Mouse (Mus musculus): ENCODE measurements at regions not wholly inside any gene's neighbourhood (a gene's known extent, or its start where the extent isn't known, plus 50 kb on each side); places are given as distances from the start of the nearest gene placed in this dataset.

DNA sequence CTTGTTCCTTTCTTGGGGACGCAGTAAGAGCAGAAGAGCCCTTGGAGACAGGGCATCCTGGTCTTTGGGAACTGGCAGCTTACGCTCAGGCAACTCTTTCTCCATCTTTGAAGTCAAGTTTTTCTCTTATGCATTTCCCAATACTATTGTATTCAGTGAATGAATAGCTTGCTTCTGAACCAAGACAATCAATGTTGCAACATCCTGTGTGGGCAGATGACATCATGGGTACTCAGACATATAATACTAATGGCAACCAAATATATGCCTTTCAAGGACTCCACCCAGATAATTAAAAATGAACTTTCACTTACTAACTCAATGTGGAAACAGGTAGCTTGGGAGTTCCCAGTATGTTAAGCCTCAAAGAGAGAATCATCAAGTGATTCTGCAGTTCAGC, 104.6 kb downstream of the Ngf start:
- DNase-seq (ENCODE audit: low spot score in 2 of 2), result no peak

DNA sequence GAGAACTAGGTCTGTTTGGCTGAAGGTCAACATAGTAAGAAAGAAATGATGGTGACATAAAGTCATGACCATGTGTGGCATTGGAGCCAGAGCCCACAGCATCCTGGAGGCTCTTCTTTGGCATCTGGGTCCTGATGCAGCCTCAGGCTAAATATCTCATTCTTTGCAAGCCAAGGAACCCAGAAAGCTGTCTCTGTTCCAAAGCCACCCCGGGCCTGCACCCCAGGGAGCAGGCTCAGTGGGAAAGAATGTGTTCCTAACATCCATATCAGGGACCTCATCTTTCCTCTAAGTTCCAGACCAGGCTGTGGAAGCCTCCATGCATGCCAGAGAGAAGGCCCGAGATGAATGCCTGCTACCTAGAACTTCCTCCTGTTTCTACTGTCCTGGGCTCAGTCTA, 107.2 kb downstream of the Ngf start:
- no peak for DNase-seq (ENCODE audit: low spot score in 2 of 2)

DNA sequence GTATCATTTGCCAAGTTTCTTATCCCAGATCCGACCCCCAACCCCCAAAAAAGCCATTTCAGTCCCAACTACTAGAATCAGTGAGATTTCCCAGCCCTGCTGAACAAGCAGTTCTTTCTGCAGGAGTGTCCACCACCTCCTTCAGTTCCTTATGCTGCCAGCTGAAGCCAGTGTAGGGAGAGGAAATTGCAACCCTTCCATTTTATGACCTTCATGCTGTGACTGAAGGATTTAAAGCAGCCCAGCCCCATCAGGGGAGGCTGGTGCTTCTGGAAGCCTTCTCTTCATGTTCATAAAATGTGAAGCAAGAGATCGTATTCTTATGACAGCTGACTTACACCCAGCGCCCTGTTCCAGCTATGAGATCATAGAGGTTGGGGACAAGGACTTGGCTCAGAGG, 112.1 kb downstream of the Ngf start:
- DNase-seq (ENCODE audit: low spot score in 2 of 2), result no peak

DNA sequence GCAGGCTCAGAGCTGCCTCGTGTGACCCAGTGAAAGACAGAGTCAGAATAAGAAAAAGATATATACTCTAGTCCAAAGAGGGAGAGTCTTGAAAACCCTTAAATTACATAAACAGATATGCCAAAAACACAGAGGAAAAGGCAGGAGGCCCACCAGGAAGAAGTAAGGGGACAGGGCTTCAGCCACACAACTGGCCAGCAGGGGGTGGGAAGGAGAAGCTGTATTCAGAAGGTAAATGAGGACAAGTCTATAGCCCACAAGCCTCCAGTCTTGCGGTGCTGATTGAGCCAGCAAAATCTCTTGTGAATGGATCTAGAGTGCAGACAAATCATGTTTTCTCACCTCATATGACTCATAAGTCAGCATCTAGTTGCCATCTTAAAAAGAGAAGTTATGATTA, 115.4 kb downstream of the Ngf start:
- DNase-seq (ENCODE audit: low spot score in 2 of 2), result no peak

DNA sequence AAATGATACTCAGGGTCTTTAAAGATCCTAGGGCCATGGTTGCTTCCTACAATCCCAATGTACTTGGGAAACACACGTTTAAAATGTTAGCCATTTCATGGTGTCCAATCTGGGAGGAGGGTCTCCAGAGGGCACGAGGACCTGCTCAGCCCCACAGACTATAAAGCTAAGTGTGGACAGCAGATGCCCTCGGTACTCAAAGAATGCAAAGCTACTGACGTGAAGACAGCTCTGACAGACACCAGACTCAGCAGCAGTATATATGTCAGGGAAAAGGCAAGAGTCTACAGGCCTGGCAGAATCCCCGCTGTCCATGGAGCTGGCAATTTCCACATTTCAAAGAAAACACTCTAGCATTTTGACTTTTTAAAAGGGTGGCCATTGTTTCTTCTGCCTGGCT, 116.5 kb downstream of the Ngf start:
- DNase-seq (ENCODE audit: low spot score in 2 of 2), result no peak

DNA sequence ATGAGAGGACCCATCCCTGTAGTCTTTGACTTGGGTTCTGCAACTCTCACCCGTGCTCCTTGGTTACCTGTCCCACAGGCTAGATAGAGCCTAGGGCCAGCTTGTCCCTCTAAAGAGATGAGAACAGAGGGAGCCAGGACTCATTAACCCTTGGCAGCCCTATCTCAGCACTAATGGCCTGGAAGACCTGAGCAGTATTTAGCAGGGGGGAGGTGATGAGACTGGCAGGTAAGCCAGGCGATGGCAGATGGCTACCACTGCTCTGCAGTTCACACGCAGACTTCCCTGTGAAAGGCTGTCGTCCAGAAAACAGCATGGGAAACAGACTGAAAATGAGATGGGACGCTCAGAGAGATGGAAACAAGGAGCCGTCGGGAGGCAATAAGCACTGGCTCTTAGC, 122.3 kb downstream of the Ngf start:
- no peak for DNase-seq (ENCODE audit: low spot score in 2 of 2)

DNA sequence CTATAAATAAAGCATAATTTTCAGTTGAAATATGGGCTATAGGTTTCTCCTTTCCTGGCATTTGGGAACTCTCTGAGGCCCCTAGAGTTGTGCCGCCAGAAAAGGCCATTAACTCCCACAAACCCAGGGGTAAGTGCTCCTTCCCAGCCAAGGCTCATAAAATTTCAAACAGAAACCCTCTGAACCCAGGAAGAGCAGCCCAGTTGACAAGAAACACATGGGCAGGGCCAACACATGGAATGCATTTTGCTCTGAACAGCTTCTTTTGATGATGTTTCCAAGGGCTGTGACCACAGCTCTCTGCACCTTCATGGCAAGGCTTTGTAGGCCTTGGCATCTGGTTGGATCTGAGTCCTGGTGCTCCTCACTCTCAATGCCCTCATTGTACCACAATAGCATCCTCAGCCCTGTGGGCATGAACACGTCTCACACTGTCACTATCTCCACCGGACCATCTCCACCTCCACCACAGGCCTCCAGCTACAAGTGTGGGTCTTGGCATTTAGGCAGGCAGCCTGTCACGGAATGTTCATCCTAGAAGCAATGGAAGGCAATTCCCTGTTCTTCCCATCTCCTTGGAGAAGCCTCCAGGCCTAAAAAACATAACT, 127.3 kb downstream of the Ngf start:
- DNase-seq (ENCODE audit: low spot score in 2 of 2), result no peak

DNA sequence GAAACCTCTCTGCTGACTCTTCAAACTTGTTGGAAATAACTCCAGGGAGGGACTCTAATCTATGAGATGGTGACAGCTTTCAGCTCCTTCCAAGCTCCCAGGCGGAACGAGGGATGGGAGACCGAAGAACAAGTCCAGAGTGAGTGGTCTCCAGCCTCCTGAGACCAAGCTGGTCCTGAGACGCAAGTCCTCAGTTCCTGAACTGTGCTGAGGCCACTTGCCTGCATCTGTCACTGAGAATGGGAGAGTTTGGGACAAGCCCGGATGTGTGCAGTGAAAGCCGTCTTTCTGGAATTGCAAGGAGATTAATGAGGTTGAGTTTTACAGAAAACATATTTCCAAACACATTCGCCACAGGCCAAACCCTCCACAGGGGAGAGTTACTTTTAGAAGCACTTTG, 129.3 kb downstream of the Ngf start:
- no peak for DNase-seq (ENCODE audit: low spot score in 2 of 2)

DNA sequence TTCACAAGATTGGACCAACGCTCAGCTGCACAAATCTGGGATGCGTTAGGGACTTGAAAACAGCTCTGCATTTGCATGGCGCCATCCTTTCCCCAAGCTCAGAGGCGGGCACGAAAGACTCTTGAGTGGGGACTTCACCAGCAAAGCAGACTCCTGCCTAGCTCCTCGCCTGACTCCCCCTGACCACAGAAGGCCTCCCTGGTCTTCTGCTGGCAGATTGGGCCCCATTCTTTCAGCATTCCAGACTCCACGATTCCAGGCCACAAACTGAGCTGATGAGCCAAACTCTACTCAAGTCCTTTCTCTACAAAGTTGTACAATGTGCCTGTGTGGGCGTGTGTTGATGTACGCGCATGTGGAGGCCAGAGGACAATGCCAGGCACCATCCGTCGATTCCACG, 131.6 kb upstream of the Tspan2 start:
- no peak for DNase-seq (ENCODE audit: low spot score in 2 of 2)

DNA sequence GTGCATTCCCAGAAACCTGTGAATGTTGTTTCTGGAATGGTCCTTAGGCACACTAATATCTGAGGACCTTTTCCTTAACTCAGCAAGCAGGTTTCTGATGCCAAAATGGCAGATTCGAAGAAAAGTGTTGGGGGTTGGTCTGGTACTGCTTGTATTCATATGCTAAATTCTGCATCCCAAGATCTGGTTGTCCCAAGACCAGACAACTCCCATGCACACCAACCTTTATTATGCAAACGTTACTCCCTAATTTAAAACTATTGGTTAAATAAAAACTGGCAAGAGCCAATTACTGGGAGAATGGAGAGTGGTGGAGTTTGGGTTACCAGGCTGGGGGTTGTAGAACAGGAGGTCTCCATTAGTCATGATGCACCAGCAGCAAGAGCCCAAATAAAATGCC, 129.0 kb upstream of the Tspan2 start:
- no peak for DNase-seq (ENCODE audit: low spot score in 2 of 2)

DNA sequence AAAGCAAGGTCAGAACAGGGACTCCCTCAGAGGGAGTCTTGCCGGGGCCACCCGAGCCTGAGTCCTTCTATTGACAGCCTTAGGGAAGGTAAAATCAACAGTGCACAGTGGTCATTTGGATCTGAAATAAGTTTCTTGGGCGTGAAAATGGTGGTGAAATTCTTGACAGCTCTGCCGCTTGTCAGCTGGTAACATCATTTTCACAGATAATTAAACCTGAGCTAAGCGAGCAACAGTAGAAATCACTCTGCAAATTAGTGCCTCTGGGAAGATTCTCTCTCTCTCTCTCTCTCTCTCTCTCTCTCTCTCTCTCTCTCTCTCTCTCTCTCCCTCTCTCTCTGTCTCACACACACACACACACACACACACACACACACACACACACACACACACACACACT, 123.4 kb upstream of the Tspan2 start:
- no peak for DNase-seq (ENCODE audit: low spot score in 2 of 2)

DNA sequence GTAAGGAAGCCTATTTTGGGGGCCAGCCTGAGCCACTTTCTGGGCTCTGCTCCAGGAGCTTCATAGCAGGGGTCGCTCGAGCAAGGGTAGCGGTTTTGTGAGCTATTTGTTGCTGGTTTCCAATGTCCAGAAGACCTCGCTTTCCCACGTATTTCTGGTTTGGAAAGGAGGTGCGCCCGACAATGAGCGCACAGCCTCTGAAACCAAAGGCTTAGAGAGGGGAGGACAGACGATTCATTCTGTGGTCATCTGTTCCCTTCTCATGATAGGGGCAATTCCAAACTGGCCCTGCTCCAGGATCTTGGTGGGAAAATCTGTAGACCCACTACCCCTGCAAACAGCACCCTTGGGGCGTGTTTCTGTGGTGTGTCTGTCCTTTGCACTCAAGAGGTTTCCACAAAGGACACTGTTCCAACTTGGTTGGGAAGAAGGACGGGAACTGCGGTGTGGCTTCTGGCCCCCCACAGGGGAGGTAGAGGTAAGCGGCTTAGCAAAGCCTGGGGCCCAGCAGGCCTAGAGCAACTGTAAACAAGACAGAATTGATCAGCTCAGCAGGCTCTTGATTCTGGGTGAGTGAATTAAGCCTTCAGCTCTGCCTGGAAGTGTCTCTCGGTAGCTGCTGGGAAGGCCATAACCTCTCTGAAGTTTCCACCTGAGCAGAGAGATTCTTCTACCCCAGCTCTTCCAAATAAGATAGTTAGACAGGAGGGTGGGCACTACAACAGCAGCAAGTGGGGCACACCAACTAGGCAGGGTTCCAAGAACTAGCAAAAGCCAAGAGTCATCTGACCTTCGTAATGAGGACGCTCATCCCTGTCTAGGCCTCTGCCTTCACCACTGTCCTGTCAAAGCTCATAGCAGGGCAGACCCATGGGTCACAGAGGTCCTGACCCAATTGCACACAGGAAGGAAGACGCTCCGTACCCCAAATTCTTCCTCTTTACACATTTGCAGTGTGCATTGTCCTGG, 122.6 kb upstream of the Tspan2 start:
- no peak for DNase-seq (ENCODE audit: low spot score in 2 of 2)

DNA sequence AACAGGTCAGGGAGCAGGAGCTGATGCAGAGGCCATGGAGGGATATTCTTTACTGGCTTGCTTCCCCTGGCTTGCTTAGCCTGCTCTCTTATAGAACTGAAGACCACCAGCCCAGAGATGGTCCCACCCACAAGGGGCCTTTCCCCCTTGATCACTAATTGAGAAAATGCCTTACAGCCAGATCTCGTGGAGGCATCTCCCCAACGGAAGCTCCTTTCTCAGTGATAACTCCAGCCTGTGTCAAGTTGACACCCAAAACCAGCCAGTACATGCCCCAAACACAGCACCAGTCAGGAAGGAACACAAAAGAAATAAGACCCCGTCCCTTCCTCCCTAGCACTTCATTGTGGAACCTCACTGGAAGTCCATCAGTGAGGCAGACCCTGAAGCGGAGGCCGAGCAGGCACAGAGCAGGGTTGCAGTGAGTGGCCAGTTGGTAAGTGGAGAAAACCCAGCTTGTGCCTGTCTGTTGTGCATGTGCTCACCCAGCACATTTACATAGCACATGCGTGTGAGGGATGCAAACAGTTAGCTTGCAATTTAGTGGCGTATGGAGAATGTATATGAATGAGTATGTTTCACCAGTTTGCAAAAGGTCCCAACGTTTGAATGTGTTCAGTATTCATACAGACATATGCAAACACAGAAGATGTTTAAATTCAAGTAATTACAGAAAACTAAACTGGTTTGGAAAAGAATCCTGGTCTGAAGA, 114.5 kb upstream of the Tspan2 start:
- no peak for DNase-seq (ENCODE audit: low spot score in 2 of 2)

DNA sequence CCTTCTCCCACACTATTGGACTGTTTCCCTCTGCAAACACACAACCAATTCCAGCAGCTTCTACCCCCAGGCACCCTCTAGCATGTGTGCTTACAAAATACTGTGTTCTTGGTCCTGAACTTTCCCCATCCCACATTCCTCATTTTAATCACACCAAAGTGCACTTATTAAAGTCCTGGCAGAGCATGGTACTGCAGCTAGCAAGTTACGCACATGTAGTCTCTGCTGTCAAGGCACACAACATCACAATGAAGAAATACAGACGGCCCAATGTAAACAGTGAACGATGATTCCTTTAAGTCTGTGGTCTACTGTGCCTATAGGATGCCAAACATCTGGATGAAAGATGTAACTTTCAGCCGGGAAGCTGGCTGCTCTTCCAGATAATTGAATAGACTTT, 98.3 kb upstream of the Tspan2 start:
- DNase-seq (ENCODE audit: low spot score in 2 of 2), result no peak

DNA sequence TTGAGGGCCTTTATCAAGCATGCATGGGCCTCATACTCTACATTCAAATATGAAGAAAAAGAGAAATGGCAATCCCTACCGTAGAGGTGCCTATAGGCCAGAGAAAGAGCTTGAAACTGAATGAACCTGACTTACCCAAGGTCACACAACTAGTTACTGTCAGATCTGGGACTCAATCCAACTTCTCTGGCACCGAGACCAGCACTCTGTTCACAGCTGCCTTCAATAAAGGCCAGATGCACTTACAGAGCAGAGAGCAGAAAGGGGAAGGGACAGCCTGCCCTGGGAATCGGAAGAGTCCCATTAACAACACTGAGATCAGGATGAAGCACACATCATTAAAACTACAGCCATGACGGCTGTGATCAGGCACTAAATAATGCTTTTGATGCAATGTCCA, 97.7 kb upstream of the Tspan2 start:
- DNase-seq (ENCODE audit: low spot score in 2 of 2), result no peak

DNA sequence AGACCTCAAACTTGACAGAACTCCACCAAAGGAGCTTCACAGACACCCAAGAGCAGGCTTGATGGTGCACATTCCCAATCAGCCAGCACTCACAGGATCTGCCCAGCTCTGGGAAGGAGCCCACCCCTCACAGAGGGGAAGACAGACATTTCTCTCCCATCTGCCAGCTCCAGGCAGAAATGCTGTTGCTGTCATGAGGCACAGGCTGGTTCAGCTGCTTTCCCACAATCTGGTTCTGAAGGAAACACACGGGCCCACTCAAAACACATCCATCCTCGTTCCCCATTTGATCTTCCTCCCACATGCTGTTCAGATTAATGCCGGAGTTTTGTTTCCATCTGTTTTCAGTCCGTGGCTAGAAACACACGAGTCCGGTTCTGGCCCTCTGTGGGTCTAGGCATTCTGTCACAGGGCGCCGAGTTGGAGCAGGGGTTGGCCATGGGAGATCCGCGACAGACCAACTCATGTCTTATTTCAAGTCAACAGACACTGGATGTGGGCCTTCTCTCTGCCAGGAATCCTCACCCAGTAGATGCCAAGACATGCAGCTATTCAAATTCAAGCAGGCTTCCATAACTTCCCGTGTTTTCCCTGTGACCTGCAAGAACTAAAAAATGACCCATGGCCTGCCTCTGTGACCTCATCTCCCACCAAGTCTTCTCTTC, 89.9 kb upstream of the Tspan2 start:
- peak; percentile 60 to 61 for DNase-seq (ENCODE audit: low spot score in 2 of 2)

DNA sequence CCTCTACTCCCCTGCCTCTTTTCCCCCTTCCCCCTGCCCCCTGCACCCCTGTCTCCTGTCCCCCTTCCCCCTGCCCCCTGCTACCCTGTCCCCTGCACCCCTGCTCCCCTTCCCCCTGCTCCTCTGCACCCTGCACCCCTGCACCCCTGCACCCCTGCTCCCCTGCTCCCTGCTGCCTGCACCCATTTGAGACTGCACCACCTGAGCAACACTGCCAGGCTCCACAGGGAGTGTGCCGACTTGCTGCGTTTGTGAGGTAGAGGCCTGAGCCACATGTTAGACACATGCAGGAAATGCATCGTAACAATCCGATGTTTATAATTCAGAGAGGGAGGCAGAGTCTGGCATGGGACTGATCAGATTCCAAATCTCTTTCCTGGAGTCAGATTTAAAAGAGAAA, 85.9 kb upstream of the Tspan2 start:
- DNase-seq (ENCODE audit: low spot score in 2 of 2), result no peak

DNA sequence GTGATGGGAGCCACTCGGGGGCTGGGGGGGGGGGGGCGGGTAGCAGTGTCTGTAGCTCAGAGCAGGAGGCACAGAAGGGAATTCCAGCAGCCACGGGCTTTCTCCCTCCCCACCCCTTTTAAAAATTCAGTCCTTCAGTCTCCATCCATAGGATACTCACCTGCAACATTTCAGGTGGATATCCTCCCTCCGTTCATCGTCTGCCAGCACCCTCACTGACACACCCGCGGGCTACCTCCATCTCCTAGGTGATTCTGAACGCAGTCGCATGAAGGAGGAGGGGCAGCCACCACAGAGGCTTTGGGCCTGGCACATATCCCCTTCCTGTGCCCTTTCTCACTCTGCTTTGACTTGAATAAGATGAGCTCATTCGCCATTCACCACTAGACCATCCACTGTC, 79.4 kb upstream of the Tspan2 start:
- no peak for DNase-seq (ENCODE audit: low spot score in 2 of 2)

DNA sequence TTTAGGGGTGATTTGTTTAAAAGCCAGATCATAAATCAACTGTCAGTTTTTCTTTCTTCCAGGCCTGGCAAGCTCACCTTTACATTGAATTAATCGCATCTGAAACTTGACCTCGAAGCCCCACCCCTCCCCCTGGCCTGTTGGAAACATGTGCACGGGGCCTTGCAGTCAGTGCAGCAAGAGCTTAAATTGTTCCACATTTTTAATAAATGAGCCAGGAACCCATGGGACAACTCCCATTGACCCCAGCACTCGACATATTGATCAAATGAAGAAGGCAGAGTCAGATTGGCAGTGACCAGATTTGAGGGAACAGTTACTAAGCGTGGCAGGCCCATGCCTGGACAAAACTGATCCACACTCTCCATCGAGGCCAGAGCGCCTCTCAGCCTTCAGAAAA, 77.2 kb upstream of the Tspan2 start:
- DNase-seq (ENCODE audit: low spot score in 2 of 2), result no peak

DNA sequence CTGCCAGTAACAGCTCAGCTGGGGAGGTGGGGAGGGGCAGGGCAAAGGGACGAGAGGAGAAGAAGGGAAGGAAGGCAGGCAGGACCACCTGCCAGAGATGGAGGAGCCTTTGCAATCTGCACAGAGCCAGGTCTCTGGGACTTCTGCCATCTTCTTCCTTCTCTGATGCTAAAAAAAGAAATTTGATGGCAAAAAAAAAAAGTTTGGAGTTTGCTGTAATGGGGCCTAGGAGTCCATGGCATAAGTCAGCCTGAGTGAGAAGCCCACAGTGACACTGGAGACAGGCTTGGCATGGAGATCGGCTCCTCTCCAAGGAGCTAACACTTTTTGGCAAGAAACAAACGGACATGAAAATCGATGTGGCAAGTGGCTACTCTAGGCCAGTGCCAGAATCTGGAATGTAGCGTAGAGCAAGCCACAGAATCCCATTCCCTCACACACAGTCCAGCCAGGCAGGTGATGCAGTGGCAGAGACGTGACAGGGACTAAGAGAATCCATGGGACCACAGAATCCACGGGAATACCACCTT, 76.7 kb upstream of the Tspan2 start:
- no peak for DNase-seq (ENCODE audit: low spot score in 2 of 2)

DNA sequence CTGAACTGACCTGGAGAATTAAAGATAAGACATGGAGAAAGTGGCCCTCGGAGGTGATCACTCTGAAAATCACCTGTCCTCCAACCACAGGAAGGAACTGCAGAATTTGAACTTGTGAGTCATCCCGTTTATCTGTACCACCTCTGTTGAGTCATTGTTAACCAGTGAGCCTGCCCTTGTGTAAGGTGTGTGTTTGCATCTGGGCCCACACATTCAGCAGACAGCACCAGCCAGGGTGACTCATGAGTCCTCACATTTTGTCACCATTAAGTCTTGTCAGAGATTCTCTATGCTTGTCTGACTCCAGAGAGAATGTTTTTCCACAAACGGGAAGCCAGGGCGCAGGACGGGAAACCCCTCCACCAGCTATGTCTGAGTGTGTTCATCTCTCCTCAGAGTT, 75.0 kb upstream of the Tspan2 start:
- no peak for DNase-seq (ENCODE audit: low spot score in 2 of 2)

DNA sequence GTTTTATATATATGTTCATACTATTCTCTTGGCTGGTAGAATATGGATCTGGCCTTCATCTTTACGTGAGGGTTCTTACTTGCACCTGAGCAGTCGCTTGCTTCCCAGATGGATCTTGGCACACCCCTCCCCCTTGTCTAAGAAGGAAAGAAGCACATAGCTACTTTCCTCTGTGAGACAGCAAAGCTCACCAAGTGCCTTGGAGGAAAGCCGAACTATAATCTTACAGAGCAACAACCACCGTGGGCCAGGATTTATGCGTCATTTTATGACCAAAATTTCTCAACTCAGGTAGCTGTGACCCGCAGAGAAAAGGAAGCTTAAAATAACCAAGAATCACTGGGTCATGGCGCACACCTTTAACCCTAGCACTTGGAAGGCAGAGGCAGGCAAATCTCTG, 73.0 kb upstream of the Tspan2 start:
- no peak for DNase-seq (ENCODE audit: low spot score in 2 of 2)
